Mouse (Mus musculus) E14TG2a.4 (cell line): ENCODE results near the gene Tmem262.

Experiments used
- CTCF ChIP-seq: conservative IDR thresholded peaks from 2 replicates; pipeline ENCODE4 v1.5.1; 2014; ENCODE audit warnings: low read length
- NANOG ChIP-seq: IDR thresholded peaks from 2 replicates; pipeline ENCODE4 v1.6.1; 2014; ENCODE audit warnings: borderline replicate concordance, low read length, mixed read lengths
- POU5F1 ChIP-seq: IDR thresholded peaks from 2 replicates; pipeline ENCODE4 v1.6.1; 2014; ENCODE audit warnings: low read length, borderline replicate concordance

GRCm38 (mm10) chr19:6113116-6113515, 33.3 kb downstream of the Tmem262 start:
- TF ChIP-seq CTCF (no peak), POU5F1 (no peak), NANOG (no peak)
